Mouse (Mus musculus) intestine, embryonic 14.5 days (tissue): ENCODE data around the gene Ascc1. TPM values are rescaled to one million over a fixed set of nuclear protein-coding genes. Genes with fewer than 3 reads are reported as not detected.

Experiments
- ATAC-seq: fragments of 200-750 bp; cut with Nextera tagmentation; replicated peaks from 2 replicates; pipeline ENCODE4 v1.8.0; 2017; ENCODE audit warnings: low read depth, moderate number of reproducible peaks, moderate TSS enrichment, moderate library complexity; ENCODE audit not compliant: low FRiP score, low TSS enrichment
- DNase-seq: peaks from one replicate; pipeline ENCODE4 v3.0.0-alpha.2; 2018; ENCODE audit warnings: low spot score
- H3K27ac ChIP-seq: fragments of 300-500 bp; sonication (generic); 2 replicates; pipeline ENCODE4 v1.5.1; 2014; ENCODE audit warnings: low read depth, mild to moderate bottlenecking, control low read depth
- H3K27me3 ChIP-seq: fragments of 300-500 bp; sonication (generic); replicated peaks from 2 replicates; pipeline ENCODE4 v1.6.1; 2014; ENCODE audit warnings: low read length, control low read depth; ENCODE audit not compliant: control insufficient read depth, insufficient read depth
- H3K36me3 ChIP-seq: fragments of 300-500 bp; sonication (generic); 2 replicates; pipeline ENCODE4 v1.6.1; 2014; ENCODE audit warnings: low read length, control low read depth; ENCODE audit not compliant: control insufficient read depth, insufficient read depth
- H3K4me1 ChIP-seq: fragments of 300-500 bp; sonication (generic); replicated peaks from 2 replicates; pipeline ENCODE4 v1.6.1; 2014; ENCODE audit warnings: low read length, control low read depth, mixed read lengths; ENCODE audit not compliant: control insufficient read depth, insufficient read depth
- H3K4me2 ChIP-seq: fragments of 300-500 bp; sonication (generic); 2 replicates; pipeline ENCODE4 v1.6.1; 2014; ENCODE audit warnings: low read length
- H3K4me3 ChIP-seq: fragments of 300-500 bp; sonication (generic); 2 replicates; pipeline ENCODE4 v1.5.1; 2014; ENCODE audit warnings: low read depth, low read length, control low read depth, mixed read lengths
- H3K9ac ChIP-seq: fragments of 300-500 bp; sonication (generic); 2 replicates; pipeline ENCODE4 v1.6.1; 2014; ENCODE audit warnings: mild to moderate bottlenecking, low read length
- H3K9me3 ChIP-seq: fragments of 300-500 bp; sonication (generic); 2 replicates; pipeline ENCODE4 v1.6.1; 2016; ENCODE audit warnings: low read length, control low read depth; ENCODE audit not compliant: control insufficient read depth
- WGBS: fragments of 180-500 bp; shearing (Covaris S2); extraction: QIAGEN DNeasy Blood & Tissue Kit; methylation state at CpG from one replicate; pipeline ENCODE4 v1.1.7; 2014; 5-methylcytosine and 5-hydroxymethylcytosine counted together
- polyA plus RNA-seq: library from polyadenylated mRNA; unstranded; fragments of >200 nt; fragmentation: Nextera tagmentation; extraction: Ambion mirVana; gene quantifications from 2 replicates; pipeline ENCODE4 v1.2.1, GENCODE M21; 2014

The Ascc1 gene
- polyA plus RNA-seq, 1 experiment from 2014 or later, result 48.2 TPM

GRCm38 (mm10) chr10:59972999-59973398 lies 29.6 kb upstream of the Ascc1 start:
- Histone ChIP-seq H3K4me3 (no peak overlapping the region), H3K9me3 (no peaks in the 10 kb centered on the region), H3K4me2 (no peak overlapping the region), H3K4me1 (peaks cover 37% of the 10 kb centered on the region), H3K36me3 (no peaks in the 10 kb centered on the region), H3K9ac (no peak overlapping the region), H3K27ac (no peak overlapping the region), H3K27me3 (no peaks in the 10 kb centered on the region)
- WGBS, result 84% methylated on average over 6 of the region's 6 CpGs
- ATAC-seq (no peak), DNase-seq (no peak)

- no peak overlapping the region for H3K9ac ChIP-seq
Measured at GRCm38 (mm10) chr10:59973400-59973799, 29.2 kb upstream of the Ascc1 start.

DNA sequence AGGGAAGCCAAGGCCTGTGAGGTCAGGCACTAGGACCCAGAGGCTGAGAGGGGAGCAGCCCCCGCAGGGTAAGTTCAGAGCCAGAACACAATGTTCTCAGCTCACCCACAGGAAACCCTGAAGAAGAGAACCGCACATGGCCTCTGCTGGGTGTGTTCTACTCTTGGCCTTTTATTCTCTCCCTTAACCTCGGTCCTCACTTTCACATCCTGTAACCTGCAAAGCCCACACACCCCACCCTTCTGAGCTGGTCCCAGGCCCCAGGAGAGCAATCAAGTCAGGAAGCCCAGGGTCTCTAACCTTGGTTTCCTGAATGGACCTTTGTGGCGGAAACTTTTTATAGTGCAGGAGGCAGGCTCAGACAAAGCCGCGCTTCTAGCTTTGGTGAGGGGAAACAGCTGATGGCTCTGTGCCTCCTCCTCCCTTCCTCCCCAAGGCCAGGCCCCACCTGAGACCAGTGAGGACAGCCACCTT lies 28.4 kb upstream of the Ascc1 start:
- Histone ChIP-seq H3K9ac (peak overlapping the region; percentile 4; the same call in 1 of the 2 replicates), H3K4me3 (no peak overlapping the region), H3K4me2 (no peak overlapping the region), H3K4me1 (peaks cover 50% of the 10 kb centered on the region), H3K27ac (peak overlapping the region; percentile 82), H3K36me3 (no peaks in the 10 kb centered on the region), H3K9me3 (no peaks in the 10 kb centered on the region), H3K27me3 (no peaks in the 10 kb centered on the region)
- ATAC-seq (no peak), DNase-seq (no peak)
- WGBS, result 19% methylated on average over 6 of the region's 6 CpGs

More at GRCm38 (mm10) chr10:59973400-59973799, 29.2 kb upstream of the Ascc1 start:
- no peak overlapping the region for H3K4me2 ChIP-seq
- DNase-seq (no peak), ATAC-seq (no peak)
- H3K4me1 ChIP-seq, result peaks cover 41% of the 10 kb centered on the region
- no peaks in the 10 kb centered on the region for H3K9me3 ChIP-seq
- peak overlapping the region; percentile 82; the same call in 1 of the 2 replicates for H3K27ac ChIP-seq
- WGBS, result 87% methylated on average over 4 of the region's 4 CpGs
- H3K27me3 ChIP-seq, result no peaks in the 10 kb centered on the region
- H3K4me3 ChIP-seq, result no peak overlapping the region
- no peaks in the 10 kb centered on the region for H3K36me3 ChIP-seq

DNA sequence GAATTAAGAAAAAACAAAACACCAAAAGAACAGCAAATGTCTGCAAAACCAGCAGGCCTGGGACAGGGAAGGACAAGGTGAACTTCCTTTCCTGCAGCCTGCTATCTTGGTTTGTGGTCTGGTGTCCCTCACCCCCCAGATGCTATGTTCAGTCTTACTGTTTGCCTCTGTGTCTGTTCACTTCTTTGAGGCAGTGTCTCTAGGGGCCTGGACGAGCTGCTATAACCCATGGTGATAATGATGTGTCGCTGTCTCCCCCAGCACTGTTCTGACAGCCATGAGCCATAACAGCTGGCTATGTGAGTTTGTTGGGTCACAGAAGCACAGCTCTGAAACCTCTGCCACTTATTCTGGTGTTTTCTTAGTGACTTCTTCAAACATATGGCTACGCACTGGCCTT lies 27.8 kb upstream of the Ascc1 start:
- DNase-seq, result no peak
- Histone ChIP-seq H3K4me1 (peaks cover 51% of the 10 kb centered on the region), H3K36me3 (no peaks in the 10 kb centered on the region), H3K27me3 (no peaks in the 10 kb centered on the region), H3K27ac (peak overlapping the region; percentile 82), H3K9ac (0 out of 2 replicates have a peak overlapping the region, but pooled peaks have one; percentile 5), H3K4me2 (no peak overlapping the region), H3K9me3 (no peaks in the 10 kb centered on the region), H3K4me3 (no peak overlapping the region)
- WGBS, result 36% methylated on average over 3 of the region's 3 CpGs
- no peak for ATAC-seq

- H3K4me2 ChIP-seq, result no peak overlapping the region
- H3K4me3 ChIP-seq, result no peak overlapping the region
- no peak overlapping the region for H3K27ac ChIP-seq
- ATAC-seq (no peak), DNase-seq (no peak)
- peaks cover 45% of the 10 kb centered on the region for H3K4me1 ChIP-seq
- 52% methylated on average over 2 of the region's 4 CpGs for WGBS
- H3K9ac ChIP-seq, result no peak overlapping the region
- no peaks in the 10 kb centered on the region for H3K9me3 ChIP-seq
- H3K36me3 ChIP-seq, result no peaks in the 10 kb centered on the region
- H3K27me3 ChIP-seq, result no peaks in the 10 kb centered on the region
Measured at GRCm38 (mm10) chr10:59977141-59977540, 25.5 kb upstream of the Ascc1 start.

DNA sequence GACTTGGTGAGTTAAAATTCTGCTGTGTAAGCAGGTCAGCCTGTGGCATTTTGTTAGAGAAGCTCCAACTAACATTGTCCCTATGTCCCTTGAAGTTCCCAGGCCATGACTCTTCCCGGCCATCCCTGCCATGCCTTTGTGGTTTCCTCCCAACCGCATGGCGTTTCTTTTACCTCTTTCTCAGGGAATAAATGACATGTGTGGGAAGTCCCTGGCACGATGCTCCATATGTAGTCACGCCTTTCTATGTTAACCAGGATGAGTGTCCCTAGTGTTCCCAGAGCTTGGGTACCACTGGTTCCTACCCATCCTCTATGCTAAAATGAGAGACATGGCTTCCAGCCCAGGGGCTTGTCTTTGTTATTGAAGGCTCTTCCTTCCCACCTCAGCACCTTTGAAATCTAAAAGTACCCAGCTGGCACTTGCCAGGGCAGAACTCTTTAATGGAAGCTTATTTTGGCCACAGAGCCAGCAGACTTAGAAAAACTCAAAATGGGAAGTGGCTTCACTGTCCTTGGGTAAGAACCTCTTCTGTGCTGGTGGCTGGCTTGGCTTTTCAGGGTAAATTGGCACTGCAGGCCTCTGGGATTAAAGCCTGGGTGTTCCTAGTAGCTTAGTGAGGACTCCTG lies 24.8 kb upstream of the Ascc1 start:
- no peak overlapping the region for H3K4me3 ChIP-seq
- H3K27ac ChIP-seq, result no peak overlapping the region; the same call in 1 of the 2 replicates
- H3K4me2 ChIP-seq, result no peak overlapping the region
- 94% methylated on average over 5 of the region's 5 CpGs for WGBS
- no peak overlapping the region for H3K9ac ChIP-seq
- no peaks in the 10 kb centered on the region for H3K27me3 ChIP-seq
- H3K4me1 ChIP-seq, result peaks cover 45% of the 10 kb centered on the region
- ATAC-seq (no peak), DNase-seq (no peak)
- H3K36me3 ChIP-seq, result no peaks in the 10 kb centered on the region
- H3K9me3 ChIP-seq, result no peaks in the 10 kb centered on the region

GRCm38 (mm10) chr10:59978401-59978800 lies 24.2 kb upstream of the Ascc1 start:
- H3K9me3 ChIP-seq, result no peaks in the 10 kb centered on the region
- no peak overlapping the region for H3K9ac ChIP-seq
- ATAC-seq, result no peak
- H3K4me2 ChIP-seq, result no peak overlapping the region
- no peaks in the 10 kb centered on the region for H3K27me3 ChIP-seq
- no peak overlapping the region for H3K4me3 ChIP-seq
- WGBS, result 77% methylated on average over 2 of the region's 2 CpGs
- no peak for DNase-seq
- peaks cover 42% of the 10 kb centered on the region for H3K4me1 ChIP-seq
- peak overlapping the region; percentile 59; the same call in 1 of the 2 replicates for H3K27ac ChIP-seq
- H3K36me3 ChIP-seq, result no peaks in the 10 kb centered on the region

DNA sequence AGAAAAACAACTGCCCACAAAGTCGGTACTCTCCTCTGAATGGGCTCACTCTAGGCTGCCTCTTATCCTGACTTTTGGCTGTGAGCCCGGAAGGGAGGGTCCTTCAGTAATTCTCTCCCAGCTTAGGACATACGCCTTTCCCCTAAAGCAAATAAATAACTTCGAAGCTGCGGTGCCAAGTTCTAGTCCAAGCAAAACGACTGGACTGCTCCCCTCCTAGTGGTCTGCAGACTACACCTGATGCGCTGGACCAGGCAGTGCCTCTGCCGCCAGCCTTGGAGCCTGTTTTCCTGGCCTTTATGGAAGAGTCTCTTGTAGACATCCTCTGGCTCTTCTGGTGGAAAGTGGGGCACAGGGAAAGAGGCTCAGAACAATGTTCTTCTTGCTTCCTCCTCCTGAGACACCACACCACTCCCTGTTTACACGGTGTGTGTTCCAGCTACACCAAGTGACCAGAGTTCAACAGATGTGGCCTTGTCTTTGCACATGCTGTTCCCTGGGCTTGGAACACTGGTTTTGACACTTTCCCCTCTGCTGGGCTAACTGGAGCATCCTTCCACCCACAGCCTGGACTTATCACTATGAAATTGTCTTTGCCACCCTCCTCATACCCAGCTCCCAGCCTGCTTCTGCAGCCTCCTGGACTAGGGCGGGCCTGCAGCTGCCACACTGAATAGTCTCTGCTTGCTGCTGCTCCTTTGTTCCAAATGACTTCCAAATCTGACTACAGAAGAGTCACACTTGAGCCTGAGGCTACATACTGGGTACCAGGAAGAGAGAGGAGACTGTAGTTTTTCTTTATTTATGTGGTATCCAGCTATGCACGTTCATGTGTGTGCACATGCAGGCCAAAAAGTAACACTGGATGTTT lies 23.5 kb upstream of the Ascc1 start:
- no peaks in the 10 kb centered on the region for H3K27me3 ChIP-seq
- H3K4me3 ChIP-seq, result no peak overlapping the region
- H3K4me2 ChIP-seq, result no peak overlapping the region
- peaks cover 35% of the 10 kb centered on the region for H3K4me1 ChIP-seq
- 26% methylated on average over 11 of the region's 11 CpGs for WGBS
- H3K9ac ChIP-seq, result 0 out of 2 replicates have a peak overlapping the region, but pooled peaks have one; percentile 3
- DNase-seq, result peak; percentile 75
- peak overlapping the region; percentile 59 for H3K27ac ChIP-seq
- no peaks in the 10 kb centered on the region for H3K36me3 ChIP-seq
- no peaks in the 10 kb centered on the region for H3K9me3 ChIP-seq
- ATAC-seq, result peak; percentile 62
